11 mouse cellular contexts compared by ENCODE assay signal in the genomic region with DNA sequence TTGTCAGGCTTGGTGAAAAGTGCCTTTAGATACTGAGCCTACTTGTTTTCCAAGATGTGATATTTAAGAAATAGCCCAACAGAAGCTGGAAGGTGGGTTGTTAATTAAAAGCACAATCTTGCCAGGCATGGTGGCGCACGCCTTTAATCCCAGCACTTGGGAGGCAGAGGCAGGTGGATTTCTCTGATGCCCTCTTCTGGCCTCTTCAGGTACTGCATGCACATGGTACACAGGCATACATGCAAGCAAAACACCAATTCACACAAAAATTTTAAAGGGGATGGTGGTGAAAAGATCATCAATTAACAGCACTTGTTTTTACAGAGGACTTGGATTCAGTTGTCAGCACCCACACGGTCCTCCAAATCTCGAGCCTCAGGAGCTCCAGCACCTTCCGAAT. TPM values are rescaled to one million over a fixed set of nuclear protein-coding genes. Genes with fewer than 3 reads are reported as not detected.
DNase-seq lines count a peak whose midpoint lies in the region; ATAC-seq and TF ChIP-seq lines count a peak whose summit lies in the region.
"Had no signal": no experiment of that assay in that cellular context is flagged by ENCODE, and none has a peak within 500 bp of the region (broad histone marks: within the 10 kb centered on the region; RNA-seq: fewer than 3 reads in every experiment).

No protein-coding gene starts in this region.

- no peak overlapping the region for H3K9ac ChIP-seq in hindbrain, postnatal 0 days (replicated peaks; ENCODE audit: low read length)
- no peak overlapping the region for H3K9ac ChIP-seq in hindbrain, embryonic 14.5 days
- H3K9ac ChIP-seq in liver, postnatal 0 days (replicated peaks), result no peak overlapping the region
- H3K9ac ChIP-seq: embryonic facial prominence, embryonic 12.5 days had no signal

- 91% methylated on average over 5 of the region's 5 CpGs for WGBS in hindbrain, postnatal 0 days
- WGBS in hindbrain, embryonic 14.5 days, result 91% methylated on average over 5 of the region's 5 CpGs
- WGBS in liver, postnatal 0 days (ENCODE audit: insufficient replicate concordance), result 86% methylated on average over 5 of the region's 5 CpGs

- H3K4me3 ChIP-seq in hindbrain, postnatal 0 days (ENCODE audit: low read length), result no peak overlapping the region
- H3K4me3 ChIP-seq in hindbrain, embryonic 14.5 days (replicated peaks; ENCODE audit: low read length), result no peak overlapping the region
- H3K4me3 ChIP-seq in G1E (ENCODE audit: low read depth, low read length), result no peak overlapping the region
- H3K4me3 ChIP-seq in liver, postnatal 0 days (ENCODE audit: low read depth, low read length), result no peak overlapping the region
- H3K4me3 ChIP-seq: embryonic facial prominence, embryonic 12.5 days; myocyte had no signal

- no peak overlapping the region for H3K4me2 ChIP-seq in hindbrain, postnatal 0 days (ENCODE audit: low read depth, low read length)
- no peak overlapping the region for H3K4me2 ChIP-seq in hindbrain, embryonic 14.5 days (replicated peaks)
- H3K4me2 ChIP-seq in liver, postnatal 0 days (ENCODE audit: low read depth, low read length), result no peak overlapping the region
- H3K4me2 ChIP-seq: embryonic facial prominence, embryonic 12.5 days had no signal

- DNase-seq in hindbrain, postnatal 0 days (ENCODE audit: low spot score), result no peak
- DNase-seq in hindbrain, embryonic 14.5 days (ENCODE audit: low spot score), result no peak
- DNase-seq in 416B (ENCODE audit: low read depth) (peak; percentile 45), G1E (ENCODE audit: low spot score) (no peak), MN1 (ENCODE audit: low spot score) (no peak)
- peak; percentile 55 for DNase-seq in liver, postnatal 0 days
- DNase-seq in urinary bladder, postnatal 4 days (ENCODE audit: low spot score in 2 of 2), result no peak
- no peak for DNase-seq in layer of hippocampus, postnatal 25 days (ENCODE audit: extremely low spot score in 1 of 2, low spot score in 1 of 2)
- DNase-seq: gastrocnemius, postnatal 36 days had no signal

- no peak for TF ChIP-seq EP300 in liver, postnatal 0 days (IDR thresholded peaks at IDR 0.05; ENCODE audit: low read depth)

- H3K9me3 ChIP-seq in hindbrain, postnatal 0 days (ENCODE audit: low read length), result no peaks in the 10 kb centered on the region
- no peaks in the 10 kb centered on the region for H3K9me3 ChIP-seq in hindbrain, embryonic 14.5 days (ENCODE audit: control insufficient read depth, low read length)
- H3K9me3 ChIP-seq in G1E (replicated peaks), result no peaks in the 10 kb centered on the region
- no peaks in the 10 kb centered on the region for H3K9me3 ChIP-seq in liver, postnatal 0 days (ENCODE audit: low read length)
- H3K9me3 ChIP-seq: embryonic facial prominence, embryonic 12.5 days had no signal

- H3K4me1 ChIP-seq in hindbrain, postnatal 0 days (ENCODE audit: insufficient read depth, low read length), result no peaks in the 10 kb centered on the region
- 0 out of 2 replicates have a peak, but pooled peaks cover 10% of the 10 kb centered on the region for H3K4me1 ChIP-seq in hindbrain, embryonic 14.5 days (replicated peaks; ENCODE audit: control insufficient read depth, insufficient read depth, low read length)
- H3K4me1 ChIP-seq in G1E (ENCODE audit: insufficient read depth, low read depth, low read length), result peaks cover 9% of the 10 kb centered on the region
- H3K4me1 ChIP-seq in liver, postnatal 0 days (ENCODE audit: insufficient read depth), result peaks cover 5% of the 10 kb centered on the region; the same call in 1 of the 2 replicates
- H3K4me1 ChIP-seq: embryonic facial prominence, embryonic 12.5 days had no signal

- H3K36me3 ChIP-seq in hindbrain, postnatal 0 days (ENCODE audit: insufficient read depth, low read length), result no peaks in the 10 kb centered on the region
- H3K36me3 ChIP-seq in hindbrain, embryonic 14.5 days (replicated peaks; ENCODE audit: control insufficient read depth, insufficient read depth), result no peaks in the 10 kb centered on the region
- no peaks in the 10 kb centered on the region for H3K36me3 ChIP-seq in G1E (replicated peaks)
- no peaks in the 10 kb centered on the region for H3K36me3 ChIP-seq in liver, postnatal 0 days (replicated peaks; ENCODE audit: insufficient read depth, low read length)
- H3K36me3 ChIP-seq: embryonic facial prominence, embryonic 12.5 days had no signal

- no peaks in the 10 kb centered on the region for H3K27me3 ChIP-seq in hindbrain, postnatal 0 days (ENCODE audit: insufficient read depth, low read length)
- no peaks in the 10 kb centered on the region for H3K27me3 ChIP-seq in hindbrain, embryonic 14.5 days (ENCODE audit: control insufficient read depth, insufficient read depth, low read length)
- 0 out of 2 replicates have a peak, but pooled peaks cover 2% of the 10 kb centered on the region for H3K27me3 ChIP-seq in G1E (ENCODE audit: insufficient read depth, low read length)
- H3K27me3 ChIP-seq in liver, postnatal 0 days (ENCODE audit: insufficient read depth, low read length), result no peaks in the 10 kb centered on the region

- ATAC-seq in hindbrain, postnatal 0 days, result no peak
- no peak for ATAC-seq in hindbrain, embryonic 14.5 days (ENCODE audit: low FRiP score)
- ATAC-seq in G1E (ENCODE audit: extremely low read depth, insufficient number of reproducible peaks, low FRiP score, poor library complexity, severe bottlenecking), result no peak
- no peak for ATAC-seq in liver, postnatal 0 days

- peak; percentile 60 for TF ChIP-seq CTCF in hindbrain, postnatal 0 days (IDR thresholded peaks at IDR 0.05; ENCODE audit: low read depth)
- TF ChIP-seq CTCF in G1E (IDR thresholded peaks at IDR 0.05; ENCODE audit: low read depth, low read length), result 0 out of 2 replicates have a peak, but pooled peaks have one; percentile 15
- TF ChIP-seq CTCF in liver, postnatal 0 days (IDR thresholded peaks at IDR 0.05; ENCODE audit: low read depth), result peak; percentile 73

- H3K27ac ChIP-seq in hindbrain, postnatal 0 days, result no peak overlapping the region
- H3K27ac ChIP-seq in hindbrain, embryonic 14.5 days, result no peak overlapping the region
- no peak overlapping the region for H3K27ac ChIP-seq in liver, postnatal 0 days (ENCODE audit: low read depth)
- H3K27ac ChIP-seq: embryonic facial prominence, embryonic 12.5 days had no signal

RNA-seq across cellular contexts. Expression of gene Nlgn3, which starts 35.6 kb away (rescaled TPM):
- total RNA-seq in hindbrain, postnatal 0 days (2014; rRNA removed), result 152 and 171 TPM in 2 replicates
- 59.7 and 70.1 TPM in 2 replicates for polyA plus RNA-seq in hindbrain, postnatal 0 days (2015; fragmentation: Nextera tagmentation; extraction: Ambion mirVana)
- polyA plus RNA-seq in hindbrain, embryonic 14.5 days (2014; fragmentation: Nextera tagmentation; extraction: Ambion mirVana), result 95.9 and 116 TPM in 2 replicates
- total RNA-seq in G1E (2014; fragmentation: Nextera tagmentation), result not detected in 2 replicates
- 0.05 and 0.06 TPM in 2 replicates for total RNA-seq in G1E (2017)
- 0.05 TPM in 1 of 2 replicates, not detected in the other for polyA plus RNA-seq in G1E (2012)
- 0.05 and 0.06 TPM in 2 replicates for polyA plus RNA-seq in liver, postnatal 0 days (2015; fragmentation: Nextera tagmentation; extraction: Ambion mirVana)
- total RNA-seq in layer of hippocampus, postnatal 25 days (2021), result 100 to 1,000 TPM; 194 to 212 TPM
- polyA plus RNA-seq: myocyte had no signal

RNA-seq across cellular contexts. Expression of gene Gjb1, which starts 41.6 kb away (rescaled TPM):
- 0.68 and 4.0 TPM in 2 replicates for total RNA-seq in hindbrain, postnatal 0 days (2014; rRNA removed)
- polyA plus RNA-seq in hindbrain, postnatal 0 days (2015; fragmentation: Nextera tagmentation; extraction: Ambion mirVana), result 2.0 and 2.5 TPM in 2 replicates
- 0.96 and 1.3 TPM in 2 replicates for polyA plus RNA-seq in hindbrain, embryonic 14.5 days (2014; fragmentation: Nextera tagmentation; extraction: Ambion mirVana)
- total RNA-seq in G1E (2014; fragmentation: Nextera tagmentation) (not detected in 2 replicates), G1E (2017) (not detected in 2 replicates)
- not detected in 2 replicates for polyA plus RNA-seq in G1E (2012)
- 420 and 460 TPM in 2 replicates for polyA plus RNA-seq in liver, postnatal 0 days (2015; fragmentation: Nextera tagmentation; extraction: Ambion mirVana)
- 10 to 100 TPM; 13.2 TPM for total RNA-seq in layer of hippocampus, postnatal 25 days (2021)
- polyA plus RNA-seq: embryonic facial prominence, embryonic 12.5 days; myocyte had no signal

Comparison
In these comparisons a context has a peak if more than half of its experiments do, and no peak if none do; other contexts are left out.
1. DNase-seq: peak in 416B (single experiment) and liver, postnatal 0 days (single experiment); none in hindbrain, postnatal 0 days (single experiment), hindbrain, embryonic 14.5 days (single experiment), G1E (single experiment), urinary bladder, postnatal 4 days (0 of 2), layer of hippocampus, postnatal 25 days (0 of 2) and MN1 (single experiment).
2. CTCF ChIP-seq: peak in every context shown above with its lines; median percentile 73 in liver, postnatal 0 days; 60 in hindbrain, postnatal 0 days; 15 in G1E.
3. RNA of gene Nlgn3, which starts 35.6 kb away (polyA plus RNA-seq): 95.9 to 116 TPM in hindbrain, embryonic 14.5 days and 59.7 to 70.1 TPM in hindbrain, postnatal 0 days; 0.05 to 0.06 TPM in liver, postnatal 0 days and 0.05 TPM in G1E; every median in the first group is over 10 times any median in the second.
4. RNA of gene Gjb1, which starts 41.6 kb away (polyA plus RNA-seq): 420 to 460 TPM in liver, postnatal 0 days; 2.0 to 2.5 TPM in hindbrain, postnatal 0 days, 0.96 to 1.3 TPM in hindbrain, embryonic 14.5 days and not detected in G1E; every median in the first group is over 100 times any median in the second.